Comparison of ENCODE assay signal across 1 mouse cellular context in the genomic region with DNA sequence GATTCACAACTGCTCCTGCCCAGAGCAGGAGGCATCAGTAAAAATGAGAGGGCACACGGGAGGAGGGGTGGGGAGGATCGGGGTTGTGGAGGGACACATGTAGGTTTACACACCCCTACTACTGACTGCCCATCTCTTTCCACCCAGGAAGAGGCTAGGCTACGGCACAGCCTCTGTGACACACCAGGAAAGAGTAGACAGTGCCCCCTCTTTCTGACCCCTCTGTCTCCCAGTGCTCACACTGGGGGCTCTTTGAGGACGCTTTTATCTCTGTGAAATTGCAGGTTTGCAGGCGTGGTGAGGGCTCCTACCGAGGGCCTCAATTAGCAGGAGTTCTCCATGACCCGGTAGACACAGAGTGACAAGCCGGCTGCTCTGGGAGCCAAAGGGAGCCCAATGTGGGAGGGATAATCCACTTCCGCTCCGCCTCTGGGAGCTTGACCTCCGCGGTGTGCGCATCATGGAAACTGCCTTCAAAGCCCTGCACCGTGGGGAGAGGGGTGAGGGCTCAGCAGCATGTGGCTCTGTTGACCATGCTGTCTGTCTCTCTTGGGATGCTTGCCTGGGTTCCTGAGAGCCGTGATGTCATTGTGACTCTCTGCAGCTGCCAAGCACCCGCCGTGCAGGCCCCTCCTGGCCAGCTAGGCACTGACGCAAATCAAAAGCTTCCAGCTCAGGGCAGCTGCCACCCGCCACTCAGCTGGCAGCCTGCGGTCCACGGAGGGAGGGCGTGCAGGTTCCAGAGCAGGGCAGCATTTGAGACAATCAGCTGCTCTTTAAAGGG.
TF ChIP-seq lines count a peak whose summit lies in the region.

No protein-coding gene starts in this region.

TF ChIP-seq in CH12.LX, 34 proteins besides CTCF, POLR2A, EP300 and RAD21 (continued from another document):
- TF ChIP-seq KAT2A (IDR thresholded peaks at IDR 0.05; ENCODE audit: insufficient replicate concordance, low read length) (0 out of 2 replicates have a peak, but pooled peaks have one; percentile 73), BHLHE40 (IDR thresholded peaks at IDR 0.05; ENCODE audit: low read depth, low read length) (peak; percentile 93), SMC3 (IDR thresholded peaks at IDR 0.05; ENCODE audit: low read depth, low read length) (peak; percentile 34)
